Mouse (Mus musculus) c-Kit-positive CD71-positive TER-119-positive erythroid progenitor cells, embryonic 14.5 days (primary cell): ENCODE measurements around the gene Ogfod2.

ENCODE experiments used
- DNase-seq: peaks from one replicate; pipeline ENCODE4 v3.0.0-alpha.2; 2013; ENCODE audit warnings: low spot score

The Ogfod2 gene

GRCm38 (mm10) chr5:124155943-124156342 lies 43.8 kb downstream of the Ogfod2 start:
- DNase-seq = no peak

- no peak for DNase-seq
Observed at GRCm38 (mm10) chr5:124158305-124158704, 46.2 kb downstream of the Ogfod2 start.

GRCm38 (mm10) chr5:124159453-124159852 lies 47.4 kb downstream of the Ogfod2 start:
- no peak for DNase-seq

DNA sequence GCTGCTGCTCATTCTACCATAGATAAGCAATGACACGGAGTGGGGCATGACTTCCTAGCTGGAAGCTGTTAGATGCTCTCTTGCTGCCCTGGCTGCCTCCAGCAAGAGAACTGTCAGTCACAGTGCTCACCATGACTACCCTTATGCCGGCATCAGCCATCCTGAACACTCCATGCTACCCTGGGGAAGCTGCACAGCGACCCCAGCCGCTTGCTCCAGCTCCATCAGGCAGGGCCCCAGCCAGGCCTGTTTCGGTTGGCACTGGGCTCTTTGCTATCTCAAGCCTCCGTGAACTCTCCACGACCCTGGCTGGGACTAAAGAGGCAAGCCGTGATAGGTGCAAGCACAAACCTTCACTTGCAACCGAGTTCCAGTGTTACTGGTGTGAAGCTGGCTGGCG lies 49.7 kb downstream of the Ogfod2 start:
- DNase-seq = no peak

- DNase-seq = peak; percentile 50
Observed at GRCm38 (mm10) chr5:124162577-124162976, 50.5 kb downstream of the Ogfod2 start.

DNA sequence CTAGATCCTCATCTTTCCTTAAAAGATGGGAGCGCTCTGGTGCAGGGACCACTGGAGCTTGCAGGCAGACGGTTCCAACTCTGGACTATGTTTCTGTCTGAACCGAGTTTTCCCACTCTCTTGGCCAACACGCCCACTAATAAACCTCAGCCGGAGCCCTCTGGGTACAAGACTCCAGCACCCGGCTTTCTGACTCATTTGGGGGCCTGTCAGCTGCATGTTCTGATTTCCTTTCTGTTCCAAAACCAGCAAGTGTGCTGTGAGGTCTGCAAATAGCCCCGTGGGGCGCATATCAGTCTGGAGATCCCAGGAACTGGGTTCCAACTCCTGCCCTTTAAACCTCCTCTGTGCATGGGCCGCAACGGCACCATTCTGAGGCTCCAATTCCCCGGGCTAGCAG lies 51.3 kb downstream of the Ogfod2 start:
- DNase-seq = no peak
